Mouse (Mus musculus): ENCODE data around the gene Ubqln3. TPM values are rescaled to one million over a fixed set of nuclear protein-coding genes. Genes with fewer than 3 reads are reported as not detected.

Gene Ubqln3
- polyA plus RNA-seq, 1 experiment from 2014 or later, result not detected

DNA sequence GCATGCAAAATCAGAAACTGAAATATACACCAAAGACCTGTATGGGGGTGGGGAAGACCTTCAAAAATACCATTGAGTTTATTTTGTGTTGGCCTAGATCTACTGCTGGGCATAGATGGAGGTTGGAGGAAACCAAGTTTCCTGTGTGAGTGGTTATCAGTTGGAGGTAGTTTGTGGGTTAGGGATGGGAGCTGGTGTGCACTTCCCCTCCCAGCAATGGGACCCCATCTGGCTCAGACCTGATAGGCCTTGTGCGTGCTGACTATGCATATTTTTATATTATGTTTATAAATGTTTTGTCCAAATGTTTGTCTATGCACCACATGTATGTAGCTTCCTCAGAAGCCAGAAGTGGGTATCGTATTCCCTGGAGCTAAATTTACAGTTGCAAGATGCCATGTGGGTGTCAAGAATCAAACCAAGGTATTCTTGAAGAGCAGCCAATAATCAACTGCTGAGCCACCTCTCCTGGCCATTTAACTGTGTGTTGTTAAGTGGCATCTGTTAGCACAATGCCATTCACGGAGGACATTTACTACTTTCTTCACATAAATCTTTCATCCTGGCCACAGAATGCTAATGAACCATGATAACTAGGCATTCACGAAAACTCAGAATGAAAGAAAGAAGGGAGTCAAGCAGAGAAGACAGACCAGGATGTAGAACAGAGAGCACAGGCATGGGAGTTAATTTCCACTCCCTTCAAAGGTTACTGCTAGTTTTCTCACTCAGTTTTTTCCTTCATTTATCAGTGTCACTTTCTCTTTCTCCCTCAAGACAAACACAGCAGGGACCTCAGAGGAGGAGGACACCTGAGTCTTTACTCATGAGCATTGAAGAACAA, 38.9 kb downstream of the Ubqln3 start:
- no peaks in the 10 kb centered on the region for H3K36me3 ChIP-seq
- H3K4me2 ChIP-seq (replicated peaks), result no peak overlapping the region
- H3K9ac ChIP-seq, result no peak overlapping the region
- no peak for ATAC-seq (ENCODE audit: low FRiP score, low read depth)
- no peaks in the 10 kb centered on the region for H3K27me3 ChIP-seq
- no peak overlapping the region for H3K4me3 ChIP-seq
- no peaks in the 10 kb centered on the region for H3K4me1 ChIP-seq
- 50% methylated on average over 4 of the region's 4 CpGs for WGBS
- H3K27ac ChIP-seq, result no peak overlapping the region
- 0 out of 2 replicates have a peak, but pooled peaks cover 4% of the 10 kb centered on the region for H3K9me3 ChIP-seq

Other genes with a start within 250 kb of the Ubqln3 start
- not detected in 2 replicates for gene Olfr64, start 248.8 kb downstream of the Ubqln3 start, polyA plus RNA-seq (2015; fragmentation: Nextera tagmentation; extraction: Ambion mirVana)
- gene Olfr65, start 239.8 kb downstream of the Ubqln3 start, polyA plus RNA-seq (2015; fragmentation: Nextera tagmentation; extraction: Ambion mirVana), result not detected in 2 replicates
- not detected in 2 replicates for gene Olfr631, start 214.5 kb downstream of the Ubqln3 start, polyA plus RNA-seq (2015; fragmentation: Nextera tagmentation; extraction: Ambion mirVana)
- gene Olfr632, start 208.9 kb downstream of the Ubqln3 start, polyA plus RNA-seq (2015; fragmentation: Nextera tagmentation; extraction: Ambion mirVana), result not detected in 2 replicates
- gene Olfr633, start 198.8 kb downstream of the Ubqln3 start, polyA plus RNA-seq (2015; fragmentation: Nextera tagmentation; extraction: Ambion mirVana), result not detected in 2 replicates
- not detected in 2 replicates for gene Olfr635, start 172.1 kb downstream of the Ubqln3 start, polyA plus RNA-seq (2015; fragmentation: Nextera tagmentation; extraction: Ambion mirVana)
- not detected in 2 replicates for gene Olfr638, start 144.5 kb downstream of the Ubqln3 start, polyA plus RNA-seq (2015; fragmentation: Nextera tagmentation; extraction: Ambion mirVana)
- gene Olfr639, start 126.0 kb downstream of the Ubqln3 start, polyA plus RNA-seq (2015; fragmentation: Nextera tagmentation; extraction: Ambion mirVana), result 0.04 TPM in 1 of 2 replicates, not detected in the other
- not detected in 2 replicates for gene Olfr640, start 117.7 kb downstream of the Ubqln3 start, polyA plus RNA-seq (2015; fragmentation: Nextera tagmentation; extraction: Ambion mirVana)
- gene Olfr641, start 107.8 kb downstream of the Ubqln3 start, polyA plus RNA-seq (2015; fragmentation: Nextera tagmentation; extraction: Ambion mirVana), result not detected in 2 replicates
- not detected in 2 replicates for gene Olfr642, start 90.6 kb downstream of the Ubqln3 start, polyA plus RNA-seq (2015; fragmentation: Nextera tagmentation; extraction: Ambion mirVana)
- gene 4930516K23Rik, start 81.8 kb downstream of the Ubqln3 start, polyA plus RNA-seq (2015; fragmentation: Nextera tagmentation; extraction: Ambion mirVana), result not detected in 2 replicates
- gene Olfr644, start 71.4 kb downstream of the Ubqln3 start, polyA plus RNA-seq (2015; fragmentation: Nextera tagmentation; extraction: Ambion mirVana), result 0.05 TPM in 1 of 2 replicates, not detected in the other
- gene Olfr645, start 57.8 kb downstream of the Ubqln3 start, polyA plus RNA-seq (2015; fragmentation: Nextera tagmentation; extraction: Ambion mirVana), result not detected in 2 replicates
- gene Olfr646, start 38.4 kb downstream of the Ubqln3 start, polyA plus RNA-seq (2015; fragmentation: Nextera tagmentation; extraction: Ambion mirVana), result not detected in 2 replicates
- not detected in 2 replicates for gene Ubqln5, start 13.5 kb downstream of the Ubqln3 start, polyA plus RNA-seq (2015; fragmentation: Nextera tagmentation; extraction: Ambion mirVana)
- not detected in 2 replicates for gene Olfr643, start 5.9 kb downstream of the Ubqln3 start, polyA plus RNA-seq (2015; fragmentation: Nextera tagmentation; extraction: Ambion mirVana)
- not detected in 2 replicates for gene Ubqlnl, start 7.3 kb upstream of the Ubqln3 start, polyA plus RNA-seq (2015; fragmentation: Nextera tagmentation; extraction: Ambion mirVana)
- not detected in 2 replicates for gene Olfm5, start 21.6 kb upstream of the Ubqln3 start, polyA plus RNA-seq (2015; fragmentation: Nextera tagmentation; extraction: Ambion mirVana)
- gene Olfr648, start 40.1 kb upstream of the Ubqln3 start, polyA plus RNA-seq (2015; fragmentation: Nextera tagmentation; extraction: Ambion mirVana), result 0.13 and 0.22 TPM in 2 replicates
- gene Olfr649, start 52.7 kb upstream of the Ubqln3 start, polyA plus RNA-seq (2015; fragmentation: Nextera tagmentation; extraction: Ambion mirVana), result not detected in 2 replicates
- 1.1 and 1.4 TPM in 2 replicates for gene Trim6, start 75.5 kb upstream of the Ubqln3 start, polyA plus RNA-seq (2015; fragmentation: Nextera tagmentation; extraction: Ambion mirVana)
- 1.4 TPM in 2 replicates for gene Trim34a, start 101.2 kb upstream of the Ubqln3 start, polyA plus RNA-seq (2015; fragmentation: Nextera tagmentation; extraction: Ambion mirVana)
- 0.10 and 0.41 TPM in 2 replicates for gene Trim5, start 144.8 kb upstream of the Ubqln3 start, polyA plus RNA-seq (2015; fragmentation: Nextera tagmentation; extraction: Ambion mirVana)
- gene Trim12a, start 172.2 kb upstream of the Ubqln3 start, polyA plus RNA-seq (2015; fragmentation: Nextera tagmentation; extraction: Ambion mirVana), result 6.1 and 7.1 TPM in 2 replicates
- gene Trim34b, start 186.2 kb upstream of the Ubqln3 start, polyA plus RNA-seq (2015; fragmentation: Nextera tagmentation; extraction: Ambion mirVana), result 0.17 TPM in 1 of 2 replicates, not detected in the other
- gene Trim12c, start 210.1 kb upstream of the Ubqln3 start, polyA plus RNA-seq (2015; fragmentation: Nextera tagmentation; extraction: Ambion mirVana), result 2.4 and 2.7 TPM in 2 replicates
- gene Trim30b, start 226.6 kb upstream of the Ubqln3 start, polyA plus RNA-seq (2015; fragmentation: Nextera tagmentation; extraction: Ambion mirVana), result 0.05 TPM in 1 of 2 replicates, not detected in the other

All from limb, embryonic 13.5 days (tissue).